Mouse (Mus musculus): ENCODE measurements around the gene Kctd8.
"Not testable (repeated sequence)": the region's sequence is repeated elsewhere in the genome, so short reads cannot be mapped to it uniquely, and the experiment has no call there.

Gene Kctd8

GRCm38 (mm10) chr5:69340919-69341801 is at the start of gene Kctd8:
Gene Kctd8, minus strand, starts transcription at chr5:69341679.
- in situ Hi-C loops (cut with MboI, MseI): no loop called here

GRCm38 (mm10) chr5:69379072-69379471 is 37.6 kb upstream of the Kctd8 start:
- in situ Hi-C loops (cut with MboI, MseI): no loop called here

GRCm38 (mm10) chr5:69350596-69350995 is 9.1 kb upstream of the Kctd8 start:
- in situ Hi-C loops (cut with MboI, MseI): no loop called here

- in situ Hi-C loops (cut with MboI, MseI): no loop called here
Observed at GRCm38 (mm10) chr5:69340102-69340918, 1.2 kb downstream of the Kctd8 start.

- in situ Hi-C loops (cut with MboI, MseI): no loop called here
Observed at GRCm38 (mm10) chr5:69339623-69339970, 1.9 kb downstream of the Kctd8 start.

- in situ Hi-C loops (cut with MboI, MseI): no loop called here
Observed at GRCm38 (mm10) chr5:69338916-69339622, 2.4 kb downstream of the Kctd8 start.

GRCm38 (mm10) chr5:69327561-69327960 is 13.9 kb downstream of the Kctd8 start:
- in situ Hi-C loops (cut with MboI, MseI): no loop called here

GRCm38 (mm10) chr5:69324566-69325230 is 16.8 kb downstream of the Kctd8 start:
- in situ Hi-C loops (cut with MboI, MseI): no loop called here

GRCm38 (mm10) chr5:69312611-69313010 is 28.9 kb downstream of the Kctd8 start:
- in situ Hi-C loops (cut with MboI, MseI): no loop called here

- in situ Hi-C loops (cut with MboI, MseI): no loop called here
Observed at GRCm38 (mm10) chr5:69301665-69302064, 39.8 kb downstream of the Kctd8 start.

- in situ Hi-C loops (cut with MboI, MseI): no loop called here
Observed at GRCm38 (mm10) chr5:69292353-69292752, 49.1 kb downstream of the Kctd8 start.

- in situ Hi-C loops (cut with MboI, MseI): loop anchor here (10.0 kb wide), 2 partner anchors 500 to 890 kb away; no protein-coding TSS in a partner anchor
Observed at GRCm38 (mm10) chr5:69284359-69284758, 57.1 kb downstream of the Kctd8 start.

GRCm38 (mm10) chr5:69252366-69252765 is 89.1 kb downstream of the Kctd8 start:
- in situ Hi-C loops (cut with MboI, MseI): no loop called here

- in situ Hi-C loops (cut with MboI, MseI): no loop called here
Observed at GRCm38 (mm10) chr5:69241931-69242330, 99.5 kb downstream of the Kctd8 start.

- in situ Hi-C loops (cut with MboI, MseI): no loop called here
Observed at GRCm38 (mm10) chr5:69233560-69233959, 107.9 kb downstream of the Kctd8 start.

- in situ Hi-C loops (cut with MboI, MseI): not testable (repeated sequence)
Observed at GRCm38 (mm10) chr5:69231649-69232048, 109.8 kb downstream of the Kctd8 start.

GRCm38 (mm10) chr5:69227147-69227546 is 114.3 kb downstream of the Kctd8 start:
- in situ Hi-C loops (cut with MboI, MseI): no loop called here

- in situ Hi-C loops (cut with MboI, MseI): no loop called here
Observed at GRCm38 (mm10) chr5:69222608-69223007, 118.9 kb downstream of the Kctd8 start.

- in situ Hi-C loops (cut with MboI, MseI): no loop called here
Observed at GRCm38 (mm10) chr5:69215216-69215615, 126.3 kb downstream of the Kctd8 start.

GRCm38 (mm10) chr5:69209401-69209800 is 132.1 kb downstream of the Kctd8 start:
- in situ Hi-C loops (cut with MboI, MseI): no loop called here

GRCm38 (mm10) chr5:69207713-69208112 is 133.8 kb downstream of the Kctd8 start:
- in situ Hi-C loops (cut with MboI, MseI): no loop called here
